Mouse (Mus musculus): ENCODE measurements around the gene Tial1. TPM values are rescaled to one million over a fixed set of nuclear protein-coding genes. Genes with fewer than 3 reads are reported as not detected.

Tial1 gene
- total RNA-seq, 2 experiments from 2014 or later: 48.4 to 174 TPM

DNA sequence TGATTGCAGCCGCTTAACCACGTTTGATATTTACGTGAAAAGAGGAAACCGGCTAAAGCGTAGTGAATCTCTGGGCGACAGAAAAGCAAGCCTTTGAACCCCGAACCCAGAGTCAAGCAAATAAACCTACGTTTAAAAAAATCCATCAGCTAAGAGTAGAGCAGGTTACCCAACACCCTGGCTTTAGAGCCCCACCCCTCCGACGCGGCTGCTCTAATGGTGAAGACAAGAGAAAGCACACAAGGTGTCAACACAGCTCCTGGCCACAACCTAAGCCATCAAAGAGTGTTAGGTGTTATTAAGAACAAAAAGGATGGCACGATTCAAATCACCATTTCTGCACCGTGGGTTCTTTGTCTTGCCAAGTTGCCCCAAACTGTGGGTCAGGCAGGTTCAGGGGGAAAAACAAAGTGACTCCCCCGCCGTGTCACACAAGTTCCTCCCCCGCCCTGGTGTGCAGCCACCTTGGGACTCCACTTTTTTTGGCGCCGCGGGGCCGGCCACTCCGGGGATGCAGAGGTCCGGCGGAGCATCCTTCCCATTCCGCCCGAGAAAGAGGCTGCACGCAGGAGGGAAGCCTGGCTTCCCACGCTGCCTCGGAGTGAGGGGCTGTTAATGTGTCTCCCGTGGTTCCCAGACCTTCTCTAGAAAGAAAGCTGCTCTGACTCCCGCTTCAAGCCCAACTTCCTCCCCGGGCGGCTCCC lies 44.1 kb downstream of the Tial1 start:
- ATAC-seq (ENCODE audit: poor library complexity, severe bottlenecking): peak; percentile 43

DNA sequence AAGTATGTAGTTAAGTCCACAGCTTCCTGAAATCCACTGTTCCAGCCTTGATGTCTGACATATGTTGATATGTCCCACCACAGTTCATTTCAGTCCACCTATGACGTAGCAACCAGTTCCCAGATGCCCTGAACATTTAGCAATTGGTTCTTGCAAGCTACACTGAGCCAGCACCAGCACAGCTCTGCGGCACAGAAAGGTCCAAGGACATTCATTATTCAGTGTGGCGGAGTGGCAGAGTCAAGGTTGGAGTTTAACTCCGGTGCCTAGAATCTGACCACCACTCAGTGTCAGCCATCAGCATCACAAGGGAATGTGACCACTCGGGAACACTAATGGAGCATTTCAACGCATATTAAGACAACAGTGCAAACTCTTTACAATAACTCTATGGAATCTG lies 44.9 kb downstream of the Tial1 start:
- ATAC-seq (ENCODE audit: poor library complexity, severe bottlenecking): no peak

GRCm38 (mm10) chr7:128414433-128414832 lies 47.1 kb downstream of the Tial1 start:
- ATAC-seq (ENCODE audit: poor library complexity, severe bottlenecking): no peak

GRCm38 (mm10) chr7:128412071-128412833 lies 49.3 kb downstream of the Tial1 start:
- ATAC-seq (ENCODE audit: poor library complexity, severe bottlenecking): peak; percentile 32; the same call in 1 of the 2 replicates

DNA sequence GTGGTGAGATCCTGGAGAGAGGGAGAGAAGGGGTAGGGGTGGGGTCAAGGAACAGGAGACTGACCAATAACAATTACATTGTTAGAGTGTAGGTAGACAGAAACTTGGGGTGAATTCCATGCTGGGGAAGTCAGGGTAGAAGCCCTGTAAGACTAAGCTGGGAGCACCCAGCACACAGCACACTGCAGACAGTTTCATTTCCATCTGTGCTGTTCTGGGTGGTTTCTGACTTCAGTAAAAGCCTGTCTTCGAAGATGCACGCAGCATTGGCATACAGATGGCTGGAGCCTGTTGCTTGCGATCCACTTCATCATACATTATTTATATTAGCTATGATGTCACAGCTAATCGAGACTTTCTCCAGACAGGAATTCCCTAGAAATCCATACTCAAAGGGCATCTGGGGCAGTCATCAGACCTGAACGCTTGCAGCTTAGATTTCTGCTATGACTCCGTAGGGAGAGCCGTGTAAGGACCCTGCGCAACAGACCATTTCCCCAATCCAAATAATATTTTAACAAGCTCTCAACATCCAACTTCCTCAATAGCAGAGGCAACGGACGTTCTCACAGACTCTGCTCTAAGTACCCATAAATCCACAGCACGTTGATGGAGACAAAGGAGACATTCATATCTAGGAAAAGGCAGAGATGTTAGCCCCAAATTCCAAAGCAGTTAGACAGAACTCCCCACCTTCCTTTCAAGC lies 50.7 kb downstream of the Tial1 start:
- peak; percentile 77 for ATAC-seq (ENCODE audit: poor library complexity, severe bottlenecking)

GRCm38 (mm10) chr7:128408265-128408664 lies 53.3 kb downstream of the Tial1 start:
- no peak for ATAC-seq (ENCODE audit: poor library complexity, severe bottlenecking)

DNA sequence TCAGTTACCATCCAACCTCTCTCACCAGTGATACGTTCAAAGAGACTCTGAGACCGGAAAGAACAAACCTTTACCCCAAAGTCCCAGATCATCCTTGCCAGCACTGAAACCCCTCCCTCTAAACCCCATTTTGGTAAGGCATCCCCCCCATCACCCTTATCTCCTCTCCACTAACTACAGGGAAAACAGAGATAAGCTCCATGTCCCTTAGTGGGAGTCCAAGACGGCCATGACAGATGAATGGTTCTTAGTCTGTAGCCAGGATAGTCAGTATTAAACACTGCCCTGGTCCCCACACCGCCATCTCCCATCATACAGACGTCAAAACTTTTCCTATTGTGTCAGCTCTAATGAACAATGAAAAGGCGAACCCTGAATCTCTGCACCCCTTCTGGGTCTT lies 57.5 kb downstream of the Tial1 start:
- ATAC-seq (ENCODE audit: poor library complexity, severe bottlenecking): no peak

DNA sequence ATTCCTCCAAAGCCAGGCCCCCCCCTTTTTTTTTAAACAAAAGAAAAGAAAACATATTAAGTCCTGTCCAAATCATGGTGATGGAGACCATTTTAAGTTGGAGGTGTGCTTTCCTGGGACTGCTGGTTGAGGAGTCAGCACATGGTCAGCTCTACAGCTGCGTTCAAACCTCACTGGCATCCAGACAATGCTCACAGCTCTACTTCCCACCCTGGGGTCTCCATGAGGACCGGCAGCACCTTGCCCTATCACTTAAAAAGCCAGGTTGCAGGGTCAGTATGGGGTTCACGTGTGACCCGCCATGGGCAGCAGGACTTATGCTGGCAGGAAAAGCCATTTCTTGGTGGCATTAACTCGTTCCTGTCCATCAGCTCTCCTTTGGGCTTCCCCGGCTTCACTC lies 57.9 kb downstream of the Tial1 start:
- ATAC-seq (ENCODE audit: poor library complexity, severe bottlenecking): no peak

GRCm38 (mm10) chr7:128403128-128403527 lies 58.4 kb downstream of the Tial1 start:
- no peak for ATAC-seq (ENCODE audit: poor library complexity, severe bottlenecking)

GRCm38 (mm10) chr7:128402577-128402976 lies 58.9 kb downstream of the Tial1 start:
- no peak for ATAC-seq (ENCODE audit: poor library complexity, severe bottlenecking)

DNA sequence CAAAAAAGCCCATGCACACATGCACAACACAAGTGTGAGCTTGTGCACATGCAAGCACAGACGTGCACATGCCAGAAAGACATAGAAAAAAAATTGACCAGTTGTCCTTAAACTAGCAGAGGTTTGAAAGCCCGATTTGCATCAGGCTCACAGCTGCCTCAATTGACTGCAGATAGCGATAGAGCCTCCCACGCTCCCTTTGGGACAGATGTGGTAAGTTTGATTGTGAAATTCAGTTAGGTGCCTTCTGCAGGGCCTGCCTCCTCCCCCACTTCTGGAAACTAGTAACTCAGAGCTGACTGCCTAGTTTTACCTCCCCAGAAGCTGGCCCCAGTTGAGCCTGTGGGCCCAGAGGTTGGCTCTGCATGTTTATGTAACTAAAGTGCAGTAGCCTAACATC lies 62.9 kb downstream of the Tial1 start:
- peak; percentile 63 for ATAC-seq (ENCODE audit: poor library complexity, severe bottlenecking)

DNA sequence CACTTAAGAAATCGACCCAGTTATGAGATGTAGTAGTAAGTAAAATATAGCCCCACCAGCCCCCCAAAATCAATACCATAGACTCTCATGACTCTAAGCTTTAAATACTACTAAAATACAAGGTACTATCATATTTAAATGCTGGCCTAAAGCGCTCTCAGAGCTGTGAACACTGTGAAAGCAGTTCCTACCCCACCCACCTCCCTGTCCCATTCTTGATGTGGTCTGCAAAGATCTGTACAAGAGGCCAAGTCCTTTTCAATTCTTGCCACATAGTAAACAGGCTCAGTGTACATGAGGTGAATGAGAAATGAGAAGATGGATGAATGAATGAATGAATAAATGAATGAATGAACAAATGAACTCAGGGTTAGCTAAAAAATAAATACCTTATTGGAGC lies 64.5 kb downstream of the Tial1 start:
- ATAC-seq (ENCODE audit: poor library complexity, severe bottlenecking): no peak

GRCm38 (mm10) chr7:128393756-128394155 lies 67.8 kb downstream of the Tial1 start:
- ATAC-seq (ENCODE audit: poor library complexity, severe bottlenecking): no peak

GRCm38 (mm10) chr7:128392972-128393314 lies 68.6 kb downstream of the Tial1 start:
- peak; percentile 36; the same call in 1 of the 2 replicates for ATAC-seq (ENCODE audit: poor library complexity, severe bottlenecking)

DNA sequence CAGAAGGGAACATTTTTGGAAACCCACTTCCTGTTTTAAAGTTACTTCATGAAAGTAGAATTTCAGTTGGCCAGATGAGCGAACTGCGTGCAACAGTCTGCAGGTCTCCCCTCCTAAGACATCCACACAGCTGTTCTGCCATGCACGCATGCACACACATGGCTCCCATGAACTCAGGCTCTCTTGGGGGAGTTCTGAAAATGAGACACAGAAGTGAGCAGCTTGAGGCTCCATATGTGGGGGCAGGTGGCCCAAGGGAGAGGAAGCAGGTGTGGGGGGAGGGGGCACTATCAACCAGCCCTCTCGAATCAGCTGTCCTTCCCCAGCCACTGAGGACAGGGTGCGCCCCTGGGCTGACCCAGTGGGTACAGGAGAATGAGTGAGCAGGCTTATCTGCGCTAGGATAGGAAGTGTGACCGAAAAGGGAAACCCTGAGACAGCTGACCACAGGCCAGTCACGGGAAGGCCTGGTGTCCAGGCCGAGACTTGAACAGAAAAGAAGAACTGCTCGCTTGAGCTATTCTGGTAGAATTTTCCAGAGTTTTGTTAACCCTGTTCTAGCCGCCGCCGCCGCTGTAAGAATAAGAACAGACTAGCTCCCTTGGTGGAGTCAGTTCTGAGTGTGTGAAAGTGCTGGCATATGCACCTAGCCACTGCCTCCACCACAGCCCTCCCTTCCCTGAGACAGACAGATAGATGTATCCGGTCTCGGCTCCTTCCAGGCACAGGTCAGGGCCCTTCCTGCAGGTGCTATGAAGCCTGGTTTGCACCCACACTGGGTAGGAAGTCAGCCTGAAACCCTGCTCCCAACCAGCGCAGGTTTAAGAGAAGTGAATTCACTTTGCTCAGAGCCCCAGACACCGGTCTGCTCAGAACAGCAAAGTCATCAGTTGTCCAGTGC lies 69.2 kb downstream of the Tial1 start:
- ATAC-seq (ENCODE audit: poor library complexity, severe bottlenecking): peak; percentile 92

GRCm38 (mm10) chr7:128391267-128392057 lies 70.1 kb downstream of the Tial1 start:
- no peak for ATAC-seq (ENCODE audit: poor library complexity, severe bottlenecking)

Data from megakaryocyte, adult 5-6 weeks (primary cell).